Mouse (Mus musculus) CH12.LX (cell line): ENCODE measurements at regions not wholly inside any gene's neighbourhood (a gene's known extent, or its start where the extent isn't known, plus 50 kb on each side); places are given as distances from the start of the nearest gene placed in this dataset.

Source experiments
- DNase-seq: peaks from one replicate; pipeline ENCODE4 v3.0.0-alpha.2; 2013; ENCODE audit errors: extremely low read depth
- H3K27ac ChIP-seq: 2 replicates; pipeline ENCODE4 v1.5.1; 2012; ENCODE audit warnings: low read depth, mild to moderate bottlenecking, control low read depth, moderate library complexity; ENCODE audit not compliant: insufficient read depth
- H3K27me3 ChIP-seq: replicated peaks from 2 replicates; pipeline ENCODE3; 2012; ENCODE audit warnings: inconsistent platforms
- H3K36me3 ChIP-seq, 2 experiments: replicated peaks in 1 of 2; 2 replicates each; pipeline versions ENCODE3 to v1.6.1; 2012; ENCODE audit warnings: inconsistent platforms in 1 of 2, low read length in 1 of 2, mild to moderate bottlenecking in 1 of 2, mixed read lengths in 1 of 2, moderate library complexity in 1 of 2; ENCODE audit not compliant: control insufficient read depth in 1 of 2, insufficient read depth in 1 of 2
- H3K4me1 ChIP-seq, 2 experiments: 2 replicates each; pipeline ENCODE4 v1.6.1; 2012; ENCODE audit warnings: inconsistent platforms in 1 of 2, moderate library complexity in 1 of 2; ENCODE audit not compliant: insufficient read depth in 2 of 2, control insufficient read depth in 1 of 2
- H3K4me2 ChIP-seq: 2 replicates; pipeline ENCODE4 v1.6.1; 2012; ENCODE audit warnings: low read depth, mild to moderate bottlenecking, control low read depth; ENCODE audit not compliant: poor library complexity, insufficient read depth, severe bottlenecking
- H3K4me3 ChIP-seq, 3 experiments: fragments of 150-350 bp in 1 of 3; sonication (generic) in 1 of 3; replicated peaks in 1 of 3; 2 replicates each; pipeline versions ENCODE3 to v1.5.1; 2011 to 2012; ENCODE audit warnings: low read depth in 2 of 3, low read length in 2 of 3, mild to moderate bottlenecking in 2 of 3, moderate library complexity in 2 of 3, control low read depth in 1 of 3, improper control_type of control experiment in 1 of 3, inconsistent platforms in 1 of 3, mixed read lengths in 1 of 3; ENCODE audit not compliant: poor library complexity in 1 of 3
- H3K79me2 ChIP-seq: replicated peaks from 2 replicates; pipeline ENCODE4 v1.6.1; 2012; ENCODE audit warnings: mild to moderate bottlenecking, moderate library complexity; ENCODE audit not compliant: control insufficient read depth, poor library complexity, insufficient read depth, severe bottlenecking; ENCODE audit errors: extremely low read depth
- H3K9ac ChIP-seq: 2 replicates; pipeline ENCODE4 v1.6.1; 2012; ENCODE audit warnings: low read depth, mild to moderate bottlenecking, control low read depth, moderate library complexity; ENCODE audit not compliant: insufficient read depth
- H3K9me3 ChIP-seq: replicated peaks from 2 replicates; pipeline ENCODE3; 2012; ENCODE audit warnings: low read length, inconsistent platforms, mixed read lengths
- CHD1 ChIP-seq: IDR thresholded peaks from 2 replicates; pipeline ENCODE4 v1.6.1; 2012; ENCODE audit warnings: low read depth, low read length, improper control_type of control experiment, inconsistent platforms
- CHD2 ChIP-seq: IDR thresholded peaks from 2 replicates; pipeline ENCODE4 v1.6.1; 2011; ENCODE audit warnings: low read length, improper control_type of control experiment
- E2F4 ChIP-seq: IDR thresholded peaks from 2 replicates; pipeline ENCODE4 v1.6.1; 2011; ENCODE audit warnings: low read depth, low read length, improper control_type of control experiment; ENCODE audit not compliant: insufficient replicate concordance
- ETS1 ChIP-seq: conservative IDR thresholded peaks from 2 replicates; pipeline ENCODE4 v1.6.1; 2012; ENCODE audit warnings: low read depth, mild to moderate bottlenecking, inconsistent platforms, low read length, improper control_type of control experiment, moderate library complexity
- GABPA ChIP-seq: IDR thresholded peaks from 2 replicates; pipeline ENCODE4 v1.6.1; 2012; ENCODE audit warnings: low read depth, low read length, improper control_type of control experiment, inconsistent platforms; ENCODE audit not compliant: insufficient replicate concordance
- JUN ChIP-seq: IDR thresholded peaks from 2 replicates; pipeline ENCODE4 v1.6.1; 2011; ENCODE audit warnings: low read depth, mild to moderate bottlenecking, low read length, improper control_type of control experiment, moderate library complexity; ENCODE audit not compliant: insufficient read depth
- JUND ChIP-seq: conservative IDR thresholded peaks from 2 replicates; pipeline ENCODE4 v1.6.1; 2011; ENCODE audit warnings: low read depth, low read length, improper control_type of control experiment
- KAT2A ChIP-seq: IDR thresholded peaks from 2 replicates; pipeline ENCODE4 v1.6.1; 2012; ENCODE audit warnings: low read length, improper control_type of control experiment, inconsistent platforms; ENCODE audit not compliant: insufficient replicate concordance
- MAX ChIP-seq: IDR thresholded peaks from 2 replicates; pipeline ENCODE4 v1.6.1; 2011; ENCODE audit warnings: low read length, improper control_type of control experiment
- MAZ ChIP-seq: IDR thresholded peaks from 2 replicates; pipeline ENCODE4 v1.6.1; 2012; ENCODE audit warnings: low read depth, mild to moderate bottlenecking, inconsistent platforms, low read length, improper control_type of control experiment, moderate library complexity
- MEF2A ChIP-seq: IDR thresholded peaks from 2 replicates; pipeline ENCODE4 v1.6.1; 2014; ENCODE audit warnings: low read depth, mild to moderate bottlenecking, inconsistent platforms, low read length, improper control_type of control experiment, borderline replicate concordance
- MXI1 ChIP-seq: IDR thresholded peaks from 2 replicates; pipeline ENCODE4 v1.6.1; 2011; ENCODE audit warnings: mild to moderate bottlenecking, low read depth, low read length, improper control_type of control experiment
- MYC ChIP-seq: IDR thresholded peaks from 2 replicates; pipeline ENCODE4 v1.6.1; 2011; ENCODE audit warnings: low read depth, mild to moderate bottlenecking, improper control_type of control experiment, low read length
- NELFE ChIP-seq: IDR thresholded peaks from 2 replicates; pipeline ENCODE4 v1.6.1; 2011; ENCODE audit warnings: low read depth, low read length, improper control_type of control experiment
- PAX5 ChIP-seq: IDR thresholded peaks from 2 replicates; pipeline ENCODE4 v1.6.1; 2012; ENCODE audit warnings: low read length, inconsistent platforms, mixed read lengths
- POLR2A ChIP-seq: IDR thresholded peaks from 2 replicates; pipeline ENCODE4 v1.6.1; 2011; ENCODE audit warnings: low read depth, mild to moderate bottlenecking, improper control_type of control experiment, low read length
- POLR2AphosphoS2 ChIP-seq: IDR thresholded peaks from 2 replicates; pipeline ENCODE4 v1.6.1; 2011; ENCODE audit warnings: low read depth, low read length, improper control_type of control experiment
- RAD21 ChIP-seq: IDR thresholded peaks from 2 replicates; pipeline ENCODE4 v1.6.1; 2011; ENCODE audit warnings: low read depth, mild to moderate bottlenecking, low read length, improper control_type of control experiment, moderate library complexity
- SMC3 ChIP-seq: IDR thresholded peaks from 2 replicates; pipeline ENCODE4 v1.6.1; 2011; ENCODE audit warnings: low read depth, low read length, improper control_type of control experiment
- TBP ChIP-seq: conservative IDR thresholded peaks from 2 replicates; pipeline ENCODE4 v1.6.1; 2011; ENCODE audit warnings: low read depth, low read length, improper control_type of control experiment
- TCF12 ChIP-seq: IDR thresholded peaks from 2 replicates; pipeline ENCODE4 v1.6.1; 2014; ENCODE audit warnings: low read depth, mild to moderate bottlenecking, inconsistent platforms, low read length, improper control_type of control experiment
- USF2 ChIP-seq: conservative IDR thresholded peaks from 2 replicates; pipeline ENCODE4 v1.6.1; 2011; ENCODE audit warnings: low read depth, low read length, improper control_type of control experiment
- ZKSCAN1 ChIP-seq: IDR thresholded peaks from 2 replicates; pipeline ENCODE4 v1.6.1; 2012; ENCODE audit warnings: low read depth, inconsistent platforms, low read length, improper control_type of control experiment, borderline replicate concordance
- ZMIZ1 ChIP-seq: IDR thresholded peaks from 2 replicates; pipeline ENCODE4 v1.6.1; 2012; ENCODE audit warnings: low read depth, mild to moderate bottlenecking, inconsistent platforms, low read length, improper control_type of control experiment
- ZNF384 ChIP-seq: IDR thresholded peaks from 2 replicates; pipeline ENCODE4 v1.6.1; 2012; ENCODE audit warnings: low read depth, low read length, improper control_type of control experiment, inconsistent platforms
- dilution Hi-C: fragments of 300-500 bp; cut with MboI; formaldehyde crosslinking; loops from 2 replicates; pipeline ENCODE4 v1.14.3; 2020; ENCODE audit warnings: low sequenced_read_pairs; ENCODE audit not compliant: extremely low pct_unique_long_range_greater_than_20kb, extremely low pct_ligation_motif_present
- in situ Hi-C: fragments of 300-500 bp; cut with MboI; formaldehyde crosslinking; loops from 3 replicates; pipeline ENCODE4 v1.14.3; 2019; ENCODE audit warnings: low sequenced_read_pairs, low pct_ligation_motif_present, low pct_unique_long_range_greater_than_20kb, mixed read lengths

- DNase-seq = no peak
- H3K4me3 ChIP-seq = no peak overlapping the region
- no peak overlapping the region for H3K27ac ChIP-seq
- H3K79me2 ChIP-seq = no peaks in the 10 kb centered on the region
- no peaks in the 10 kb centered on the region for H3K36me3 ChIP-seq
- H3K27me3 ChIP-seq = no peaks in the 10 kb centered on the region
- in situ Hi-C loops (no loop called here), dilution Hi-C loops (no loop called here)
- no peak for TF ChIP-seq USF2
- TF ChIP-seq CHD1 = no peak
- TF ChIP-seq ZNF384 = no peak
- TF ChIP-seq MEF2A = no peak
- TF ChIP-seq CHD2 = no peak
- TF ChIP-seq POLR2AphosphoS2 = no peak
- TF ChIP-seq GABPA = no peak
- no peak for TF ChIP-seq TCF12
- TF ChIP-seq E2F4 = no peak
- no peak for TF ChIP-seq MYC
- peaks cover 10% of the 10 kb centered on the region for H3K9me3 ChIP-seq
- no peaks in the 10 kb centered on the region for H3K4me1 ChIP-seq
- no peak overlapping the region for H3K9ac ChIP-seq
- H3K4me2 ChIP-seq = no peak overlapping the region
These were observed 201.6 kb upstream of the Adgra3 start for GRCm38 (mm10) chr5:50260417-50260816.

DNA sequence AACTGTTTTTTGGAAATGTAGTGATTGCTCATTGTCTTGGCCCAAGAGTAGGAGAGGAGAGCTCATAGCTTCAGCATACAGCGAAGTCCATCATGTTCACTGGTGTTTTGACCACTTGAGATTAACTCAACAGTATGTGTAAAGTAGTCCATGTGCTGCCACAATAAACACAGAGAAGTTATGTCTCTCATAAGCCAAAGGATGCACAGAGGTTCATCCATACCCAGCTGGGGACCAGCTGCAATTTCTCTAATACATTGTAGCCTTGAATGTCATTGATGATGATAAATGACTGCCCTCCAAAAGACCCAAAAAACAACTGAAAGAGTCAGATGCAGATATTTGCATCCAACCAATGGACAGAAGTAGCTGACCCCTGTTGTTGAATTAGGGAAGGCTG is 199.2 kb upstream of the Adgra3 start:
- dilution Hi-C loops (no loop called here), in situ Hi-C loops (no loop called here)
- Histone ChIP-seq H3K36me3 (no peaks in the 10 kb centered on the region), H3K27ac (no peak overlapping the region), H3K4me1 (no peaks in the 10 kb centered on the region), H3K4me2 (no peak overlapping the region), H3K4me3 (no peak overlapping the region), H3K27me3 (no peaks in the 10 kb centered on the region), H3K79me2 (no peaks in the 10 kb centered on the region), H3K9ac (no peak overlapping the region), H3K9me3 (peaks cover 17% of the 10 kb centered on the region)
- TF ChIP-seq GABPA (no peak), KAT2A (no peak)
- no peak for DNase-seq

DNA sequence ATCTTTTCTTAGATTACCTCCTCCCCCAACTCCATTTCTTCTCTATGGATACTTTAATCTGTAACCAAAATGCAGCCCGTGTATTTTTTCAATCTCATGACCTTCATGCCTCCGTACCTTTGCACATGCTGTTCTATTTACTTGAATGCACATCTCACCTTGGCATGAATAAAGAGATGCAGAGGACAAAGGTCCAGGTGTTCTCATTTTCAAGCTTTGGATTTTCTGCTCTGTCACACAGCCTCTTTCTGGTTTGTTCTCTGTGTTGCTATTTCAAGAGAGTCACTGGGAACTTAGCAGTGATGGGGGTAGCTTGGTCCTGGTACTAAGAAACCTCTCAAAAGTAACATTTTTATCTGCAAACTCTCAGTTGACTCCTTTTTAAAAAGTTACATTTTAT is 175.3 kb upstream of the Adgra3 start:
- TF ChIP-seq POLR2A (no peak), POLR2AphosphoS2 (no peak), SMC3 (no peak), E2F4 (no peak), MAX (no peak), ETS1 (no peak), JUND (no peak), MEF2A (no peak), MAZ (no peak), ZKSCAN1 (no peak), ZNF384 (no peak), TBP (no peak), TCF12 (no peak), MXI1 (no peak), ZMIZ1 (no peak), RAD21 (no peak), NELFE (no peak), CHD1 (no peak), JUN (no peak), PAX5 (no peak)
- H3K79me2 ChIP-seq = no peaks in the 10 kb centered on the region
- H3K36me3 ChIP-seq = no peaks in the 10 kb centered on the region
- H3K4me1 ChIP-seq = no peaks in the 10 kb centered on the region
- DNase-seq = no peak
- no peak overlapping the region for H3K4me3 ChIP-seq
- in situ Hi-C loops (no loop called here), dilution Hi-C loops (no loop called here)
- peaks cover 26% of the 10 kb centered on the region for H3K9me3 ChIP-seq
- no peaks in the 10 kb centered on the region for H3K27me3 ChIP-seq
- H3K9ac ChIP-seq = no peak overlapping the region
- H3K27ac ChIP-seq = no peak overlapping the region
- no peak overlapping the region for H3K4me2 ChIP-seq
